Mouse (Mus musculus) urinary bladder, postnatal 14 days (tissue): ENCODE measurements around the gene Aco2.

Experiments
- DNase-seq: peaks from one replicate; pipeline ENCODE4 v3.0.0; 2021; ENCODE audit warnings: low spot score

Aco2 gene

DNA sequence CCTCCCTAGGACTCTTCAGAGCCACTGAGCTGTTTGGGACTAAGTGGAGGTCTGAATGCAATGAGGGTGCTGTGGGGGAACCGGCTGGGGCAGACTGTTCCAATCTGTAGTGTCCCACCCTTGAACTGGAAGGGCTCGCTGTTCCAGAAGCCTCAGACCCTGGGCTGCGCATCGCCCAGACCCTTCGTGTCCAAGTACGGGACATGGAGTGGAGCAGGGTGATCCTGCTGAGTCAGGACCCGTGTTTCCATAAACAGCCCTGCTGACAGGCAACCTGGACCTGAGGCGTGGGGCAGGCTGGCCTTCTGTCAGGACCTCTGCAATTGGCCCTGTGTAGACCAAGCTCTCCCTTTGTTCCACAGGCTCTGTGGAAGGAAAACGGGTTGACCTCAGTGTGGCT lies 25.4 kb upstream of the Aco2 start:
- no peak for DNase-seq

DNA sequence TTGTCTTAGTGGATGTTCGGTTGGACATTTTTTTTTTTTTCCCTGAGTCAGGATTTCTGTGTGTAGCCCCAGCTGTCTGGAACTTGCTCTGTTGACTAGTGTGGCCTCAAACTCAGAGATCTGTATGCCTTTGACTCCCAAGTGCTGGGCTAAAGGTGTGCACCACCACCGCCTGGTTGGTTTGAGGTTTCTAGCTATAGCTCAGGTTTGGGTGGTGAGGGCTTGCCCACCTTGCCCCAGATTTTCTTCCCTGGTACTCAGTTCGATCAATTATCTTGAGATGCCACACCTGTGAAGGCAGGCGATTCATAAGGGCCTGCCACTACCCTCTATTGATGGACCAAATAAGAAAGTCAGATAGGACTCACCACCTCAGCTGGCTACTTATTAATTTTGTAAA lies 24.9 kb upstream of the Aco2 start:
- DNase-seq = no peak

DNA sequence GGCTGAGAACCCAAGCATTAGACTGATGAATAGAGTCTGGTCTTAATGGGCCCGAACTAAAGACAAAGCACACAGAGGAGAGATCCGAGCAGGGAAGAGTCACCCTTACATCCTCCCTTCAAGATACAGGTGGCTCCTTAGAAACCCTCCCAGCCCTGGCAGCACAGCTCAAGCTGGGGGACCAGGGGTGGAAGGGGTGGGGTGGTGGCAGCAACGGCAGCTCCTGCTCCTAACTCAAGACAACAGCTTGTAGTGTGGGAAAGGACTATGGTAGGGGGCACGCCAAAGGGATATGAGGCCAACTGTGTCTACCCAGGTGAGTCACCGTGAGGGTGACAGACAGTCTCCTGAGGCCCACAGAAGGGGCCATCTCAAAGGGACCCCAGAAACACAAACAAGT lies 24.2 kb upstream of the Aco2 start:
- no peak for DNase-seq

DNA sequence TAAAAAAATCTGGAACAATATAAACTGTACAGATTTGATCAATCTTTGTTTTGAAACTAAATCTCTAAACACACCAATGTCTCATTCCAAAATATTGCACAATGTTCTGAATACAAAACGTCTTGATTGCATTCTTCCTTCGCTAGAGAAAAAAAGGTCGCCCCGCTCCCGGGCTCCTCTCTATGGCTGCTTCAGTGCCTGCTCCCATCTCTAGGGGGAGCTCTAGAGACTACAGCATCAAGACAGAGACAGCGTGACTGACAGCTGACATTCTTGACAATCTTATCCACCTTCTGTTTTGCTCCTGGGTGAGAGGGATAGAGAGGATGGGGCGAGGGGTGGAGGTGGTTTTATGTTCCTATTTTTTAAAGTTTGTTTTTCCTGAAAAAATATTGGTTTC lies 23.8 kb upstream of the Aco2 start:
- peak; percentile 53 for DNase-seq

DNA sequence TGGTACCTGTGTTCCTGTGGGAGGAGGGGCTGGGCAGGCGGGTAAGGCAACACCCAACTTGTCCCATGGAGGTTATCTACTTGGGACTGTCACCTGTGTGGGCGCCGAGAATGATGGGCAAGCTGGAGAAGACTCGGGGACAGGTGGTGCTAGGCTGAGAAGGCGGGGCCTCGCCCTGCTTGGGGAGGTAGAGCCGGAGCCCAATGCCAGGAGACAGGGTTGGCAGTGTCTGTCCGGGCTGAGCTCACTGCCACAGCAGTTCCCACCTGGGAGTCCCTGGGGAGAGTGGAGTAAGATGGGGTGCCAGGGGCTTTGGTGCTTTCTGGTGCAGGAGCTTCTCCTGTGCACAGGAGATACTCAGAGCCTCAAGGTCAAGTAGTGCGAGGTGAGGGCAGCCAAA lies 23.0 kb upstream of the Aco2 start:
- DNase-seq = no peak

DNA sequence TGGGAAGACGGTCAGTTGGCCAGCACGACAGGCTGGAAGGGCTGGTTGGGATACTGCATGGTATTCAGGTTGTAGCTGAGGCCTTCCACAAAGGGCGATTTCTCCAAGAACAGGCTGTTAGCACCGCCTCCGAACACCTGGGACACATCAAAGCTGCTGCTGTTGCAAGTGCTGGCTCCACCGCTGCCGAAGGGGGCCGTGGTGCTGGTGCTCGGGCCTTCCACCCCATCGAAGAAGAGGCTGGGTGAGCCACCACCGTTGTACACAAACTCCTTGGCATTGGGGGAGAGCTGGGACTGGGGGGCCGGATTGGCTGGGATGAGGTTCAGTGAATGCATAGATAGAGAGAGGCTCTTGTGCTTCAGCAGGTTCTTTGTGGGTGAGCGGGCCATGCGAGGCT lies 21.4 kb upstream of the Aco2 start:
- no peak for DNase-seq

DNA sequence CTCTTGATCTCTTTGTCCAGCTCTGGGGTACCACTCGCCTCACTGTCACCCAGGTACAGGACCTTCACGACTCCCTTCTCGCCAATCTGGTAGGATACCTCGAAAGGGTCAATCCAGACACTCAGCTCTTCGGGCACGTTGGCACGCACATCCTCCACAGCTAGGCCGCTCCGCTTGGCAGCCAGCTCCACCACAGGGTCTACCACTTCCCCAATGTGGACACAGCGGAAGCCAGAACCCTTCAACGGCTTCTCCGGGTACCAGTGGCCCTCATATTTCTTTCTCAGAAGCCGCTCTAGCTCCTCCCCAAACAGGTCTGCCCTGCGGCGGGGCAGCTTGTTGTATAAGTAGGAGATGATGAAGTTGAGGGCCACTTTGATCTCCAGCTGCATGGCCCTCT lies 20.7 kb upstream of the Aco2 start:
- no peak for DNase-seq

DNA sequence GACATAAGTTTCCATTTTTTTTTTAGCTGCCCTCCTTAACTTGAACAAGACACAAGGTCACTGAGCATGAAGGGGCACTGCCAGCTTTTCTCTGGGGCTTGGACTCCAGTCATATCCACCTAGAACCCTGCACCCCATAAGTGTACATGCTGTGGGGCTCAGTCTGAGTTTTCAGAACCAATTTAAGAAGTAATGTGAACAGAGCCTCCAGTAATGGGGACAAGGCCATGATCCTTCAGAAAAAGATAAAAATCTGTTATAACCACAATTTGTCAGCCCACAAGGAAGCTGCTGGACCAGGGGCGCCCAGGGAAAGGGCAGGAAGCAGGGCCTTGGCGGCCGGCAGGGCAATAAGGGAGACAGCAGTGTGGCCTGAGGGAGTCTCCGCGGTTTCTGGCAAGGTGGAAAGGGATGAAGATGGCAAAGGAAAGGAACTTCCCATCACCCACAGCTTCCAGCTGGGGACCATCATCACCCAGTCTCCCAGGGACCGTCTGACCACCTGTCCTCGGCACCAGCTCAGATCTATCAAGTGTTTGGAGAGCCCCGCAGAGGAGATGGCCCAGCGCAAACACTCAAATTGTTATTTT lies 19.6 kb upstream of the Aco2 start:
- no peak for DNase-seq

DNA sequence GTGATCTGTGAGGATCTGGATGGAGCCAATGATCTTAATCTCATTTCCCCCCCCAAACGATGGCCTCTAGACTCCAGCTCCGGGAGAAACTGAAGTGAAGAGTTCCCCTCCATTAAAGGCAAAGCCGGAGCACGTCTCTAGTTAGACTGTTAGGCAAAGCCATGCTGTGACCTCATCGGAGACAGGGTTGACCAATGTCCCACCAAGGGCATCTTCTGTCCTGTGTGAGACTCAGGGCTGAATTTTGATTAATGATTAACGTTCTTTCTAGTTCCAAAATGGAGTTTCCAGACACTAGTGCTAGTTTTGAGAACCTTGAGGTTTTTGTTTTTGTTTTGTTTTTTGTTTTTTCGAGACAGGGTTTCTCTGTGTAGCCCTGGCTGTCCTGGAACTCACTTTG lies 19.0 kb upstream of the Aco2 start:
- DNase-seq = no peak

DNA sequence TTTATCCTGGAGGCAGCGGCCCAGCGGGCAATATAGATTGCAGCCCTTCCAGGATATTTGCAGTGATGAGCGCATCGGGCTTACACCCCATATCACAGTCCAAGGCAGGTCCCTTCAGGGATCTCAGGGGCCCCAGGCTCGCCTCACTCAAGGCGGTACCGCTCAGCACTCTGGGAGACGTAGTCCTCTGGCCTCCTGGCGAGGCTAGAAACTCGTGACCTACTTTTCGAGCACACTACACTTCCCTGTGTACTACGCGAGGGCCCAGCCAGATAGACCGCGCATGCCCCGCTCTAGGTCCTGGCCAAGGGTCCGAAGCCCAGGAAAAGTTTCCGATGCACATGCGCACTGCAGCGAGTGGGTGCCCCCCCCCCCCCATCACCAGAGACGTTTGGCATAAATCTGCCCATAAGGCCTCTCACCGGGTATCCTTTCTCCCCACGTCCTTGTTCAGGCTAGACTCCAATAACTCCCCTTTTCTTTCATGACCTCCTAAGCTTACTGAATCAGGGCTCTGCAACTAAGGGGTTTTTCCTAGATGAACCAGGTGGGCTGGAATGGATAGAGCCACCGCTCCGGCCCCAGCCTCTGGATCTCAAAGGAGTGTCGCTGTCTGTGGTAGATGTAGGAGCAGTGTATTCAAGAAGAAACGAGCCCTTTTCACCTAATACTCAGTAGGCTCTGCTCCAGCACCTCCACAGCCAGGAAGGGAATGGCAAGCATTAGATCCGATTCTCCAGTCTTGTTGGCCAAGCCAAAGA lies 15.9 kb upstream of the Aco2 start:
- peak; percentile 84 for DNase-seq

DNA sequence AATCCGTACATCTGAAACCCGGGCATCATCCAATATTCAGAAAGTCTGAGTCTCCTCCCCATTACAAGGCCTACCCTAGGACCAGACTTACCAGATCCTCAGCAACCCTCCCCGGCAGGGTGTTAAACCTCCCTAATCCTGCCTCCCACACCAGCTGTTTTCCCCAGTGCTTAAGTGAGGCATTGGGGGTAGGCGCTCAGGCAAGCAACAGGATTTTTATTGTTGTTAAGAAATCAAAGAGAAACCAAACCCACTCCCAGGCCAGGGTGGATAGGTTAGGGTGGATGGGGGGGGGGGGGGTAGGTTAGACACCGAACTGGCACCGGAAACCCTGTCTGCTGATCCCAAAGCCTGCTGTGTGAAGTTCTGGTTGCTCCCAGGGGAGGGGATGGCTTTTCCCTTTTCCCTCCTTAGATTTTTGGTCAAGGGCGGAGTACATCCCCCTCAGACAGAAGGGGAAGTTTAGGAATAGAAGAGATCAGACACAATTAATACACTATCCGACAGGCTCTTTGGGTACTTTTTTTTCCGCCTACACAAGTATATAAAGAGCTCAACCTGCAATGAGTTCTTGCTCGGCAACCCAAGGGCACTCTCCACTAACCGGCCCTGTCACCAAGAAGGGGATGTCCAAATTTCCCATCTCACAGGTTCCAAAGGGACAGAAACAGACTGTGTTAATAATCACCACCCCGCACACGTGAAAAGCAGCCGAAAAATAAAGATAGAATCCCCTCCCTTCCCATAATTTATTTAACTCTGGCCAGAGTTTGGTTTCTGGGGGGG lies 15.0 kb upstream of the Aco2 start:
- DNase-seq = no peak

DNA sequence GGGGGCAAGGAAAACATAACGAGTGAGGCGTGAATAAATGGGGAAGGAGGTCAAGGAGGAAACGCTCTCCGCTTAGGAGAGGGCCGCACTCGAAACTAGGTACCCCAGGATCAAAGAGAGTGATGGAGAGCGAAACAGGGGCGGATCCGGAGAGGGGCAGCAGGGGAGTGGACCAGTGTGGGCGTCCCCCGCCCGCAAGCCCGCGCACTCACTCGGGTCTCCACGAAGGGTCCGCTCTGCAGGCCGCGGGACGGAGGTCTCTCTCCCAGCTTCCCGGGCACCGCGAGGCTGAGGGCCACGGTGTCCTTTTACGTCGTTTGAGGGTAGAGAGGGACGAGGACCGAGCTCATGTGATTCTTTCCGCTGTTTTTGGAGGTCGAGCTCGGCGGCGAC lies 14.4 kb upstream of the Aco2 start:
- DNase-seq = no peak

DNA sequence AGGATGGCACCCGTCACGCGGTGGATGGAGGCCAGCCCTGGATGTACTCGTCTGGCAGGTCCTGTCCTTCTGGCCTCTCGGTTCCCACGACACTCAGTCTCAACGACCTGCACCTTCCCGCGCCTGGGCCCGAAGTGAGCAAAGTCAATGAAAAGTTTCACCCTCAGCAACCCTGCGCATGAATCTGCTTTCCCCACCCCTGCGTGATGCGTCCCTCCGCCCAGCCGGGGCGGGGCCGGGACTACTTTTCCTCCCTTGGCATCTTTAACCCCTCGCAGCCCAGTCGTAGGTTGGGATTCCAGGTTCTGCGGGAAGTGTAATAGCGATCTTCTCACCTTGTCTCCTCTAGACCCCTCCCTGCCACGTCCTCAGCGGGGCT lies 14.0 kb upstream of the Aco2 start:
- peak; percentile 94 for DNase-seq

DNA sequence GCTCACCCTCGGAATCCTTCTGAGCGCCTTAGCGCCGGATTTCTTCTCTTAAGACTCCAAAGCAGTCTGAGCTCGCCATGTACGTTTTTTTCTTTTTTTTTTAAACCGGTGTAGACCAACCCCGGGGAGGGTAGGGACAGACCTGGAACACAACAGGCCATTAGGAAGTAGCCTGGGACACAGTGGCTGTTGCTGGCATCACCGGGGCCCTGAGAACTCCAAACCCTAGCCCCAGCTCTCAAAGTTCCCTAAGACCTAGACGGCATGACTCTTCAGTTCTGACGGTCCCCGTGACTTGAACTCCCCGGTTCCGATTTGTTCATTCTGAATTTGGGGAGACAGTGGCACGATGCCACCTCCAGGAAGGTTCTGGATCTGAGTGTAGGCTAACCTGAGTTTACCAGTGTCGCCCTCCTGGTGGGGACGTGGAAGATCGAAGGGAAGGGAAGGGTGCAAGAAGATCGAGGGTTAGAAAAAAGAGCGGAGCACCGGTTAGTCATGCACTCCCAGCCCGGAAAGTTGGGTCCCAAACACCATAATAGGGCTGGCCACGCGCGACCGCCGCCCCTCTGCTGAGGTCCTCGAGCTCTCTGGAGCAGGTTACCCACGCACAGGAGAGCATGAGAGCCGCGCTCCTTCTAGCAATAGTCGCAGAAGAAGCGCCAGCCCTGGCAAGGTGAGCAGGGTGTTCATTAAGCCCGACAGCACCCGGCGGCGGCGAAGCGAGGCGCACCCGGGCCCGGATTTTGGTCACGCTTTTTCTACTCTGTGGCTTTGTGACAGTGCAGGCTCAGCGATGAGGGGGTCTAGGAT lies 13.4 kb upstream of the Aco2 start, which contains the start of gene Tob2:
Gene Tob2, minus strand, starts transcription at position 280 of the 813 bp plus-strand sequence.
- DNase-seq = peak; percentile 62

DNA sequence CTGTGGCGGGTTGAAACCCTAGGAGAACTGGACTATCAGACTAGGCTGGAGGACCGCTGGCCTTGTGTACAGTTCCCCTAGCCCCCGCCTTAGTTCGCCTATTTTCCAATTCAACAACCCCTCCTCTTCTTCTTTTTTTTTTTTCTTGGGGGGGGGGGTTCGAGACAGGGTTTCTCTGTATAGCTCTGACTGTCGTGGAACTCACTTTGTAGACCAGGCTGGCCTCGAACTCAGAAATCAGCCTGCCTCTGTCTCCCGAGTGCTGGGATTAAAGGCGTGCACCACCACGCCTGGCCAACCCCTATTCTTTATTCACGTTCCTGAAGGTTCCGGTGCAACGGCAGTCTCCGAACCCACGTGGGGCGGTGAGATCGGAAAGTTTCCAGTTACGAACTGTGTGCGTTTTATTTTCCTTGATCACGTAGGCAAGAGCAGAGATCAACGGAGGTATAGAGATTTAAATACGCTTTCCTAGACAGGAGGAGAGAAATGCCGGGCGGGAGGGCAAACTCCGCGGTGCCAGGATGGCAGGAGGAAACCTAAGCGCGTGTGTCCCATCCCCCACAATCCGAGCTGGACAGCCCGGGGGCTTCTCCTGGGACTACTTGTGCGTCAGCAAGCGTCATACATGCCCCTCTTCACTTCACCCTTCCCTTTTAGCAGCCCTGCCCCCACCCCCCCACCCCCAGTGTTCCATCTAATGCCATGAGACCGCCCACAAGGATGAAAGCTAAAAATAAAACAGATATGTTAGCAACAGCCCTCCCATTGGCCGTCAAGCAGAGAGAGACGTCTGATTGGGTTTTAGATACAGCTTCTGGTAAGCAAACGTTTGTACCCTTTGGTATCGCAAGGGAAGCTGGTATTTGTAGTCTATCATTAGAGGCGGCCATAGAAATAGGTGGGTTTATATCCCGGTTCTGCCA lies 12.5 kb upstream of the Aco2 start:
- peak; percentile 80 for DNase-seq

DNA sequence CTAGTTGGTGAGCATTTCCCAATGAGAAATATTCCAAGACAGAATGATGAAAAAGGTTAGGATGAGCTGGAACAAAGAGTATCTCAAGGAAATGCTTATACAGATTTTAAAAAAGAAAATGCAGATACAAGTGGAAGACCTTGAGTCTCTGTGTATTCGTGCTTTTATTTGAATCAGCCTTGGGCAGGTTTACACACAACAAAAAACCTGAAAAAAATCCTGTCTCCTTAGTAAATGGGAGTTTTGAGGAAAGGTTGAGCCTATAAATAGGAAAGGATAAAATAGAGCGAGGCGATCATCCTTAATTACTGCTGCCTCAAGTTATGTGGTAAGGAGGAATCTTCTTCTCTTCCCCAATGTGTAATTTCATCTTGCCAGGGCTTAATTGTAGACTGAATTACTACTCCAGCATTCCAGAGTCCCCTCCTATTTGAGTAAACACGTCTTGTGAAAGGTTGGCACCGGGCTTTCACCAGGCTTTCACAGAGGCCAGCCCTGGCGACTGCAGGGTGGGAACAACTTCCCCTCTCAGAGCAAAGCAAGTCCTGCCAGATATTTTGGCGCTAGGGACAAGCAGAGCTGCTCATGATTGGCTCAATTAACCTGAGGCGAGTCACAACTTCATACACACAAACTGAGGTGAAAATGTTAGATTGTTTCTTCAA lies 11.5 kb upstream of the Aco2 start:
- peak; percentile 58 for DNase-seq

DNA sequence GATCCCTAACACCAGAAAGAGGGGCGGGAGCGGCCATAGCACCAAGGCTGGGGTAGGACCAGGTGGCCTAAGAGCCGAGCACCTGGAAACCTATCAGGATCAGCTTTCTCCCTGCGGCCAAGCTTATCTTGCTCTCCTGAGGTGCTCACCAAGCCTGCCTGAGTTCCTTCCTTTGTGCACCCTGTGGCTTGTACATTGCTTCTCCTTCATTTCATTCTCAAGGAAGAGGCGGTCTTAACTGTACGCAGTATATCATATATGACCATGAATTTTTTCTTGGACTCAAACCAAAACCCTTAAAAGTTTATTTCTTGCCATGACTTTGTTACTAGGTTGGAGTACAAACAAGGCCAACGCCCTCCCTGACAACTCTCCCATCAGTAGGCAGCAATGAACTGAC lies 7.9 kb upstream of the Aco2 start:
- DNase-seq = no peak

DNA sequence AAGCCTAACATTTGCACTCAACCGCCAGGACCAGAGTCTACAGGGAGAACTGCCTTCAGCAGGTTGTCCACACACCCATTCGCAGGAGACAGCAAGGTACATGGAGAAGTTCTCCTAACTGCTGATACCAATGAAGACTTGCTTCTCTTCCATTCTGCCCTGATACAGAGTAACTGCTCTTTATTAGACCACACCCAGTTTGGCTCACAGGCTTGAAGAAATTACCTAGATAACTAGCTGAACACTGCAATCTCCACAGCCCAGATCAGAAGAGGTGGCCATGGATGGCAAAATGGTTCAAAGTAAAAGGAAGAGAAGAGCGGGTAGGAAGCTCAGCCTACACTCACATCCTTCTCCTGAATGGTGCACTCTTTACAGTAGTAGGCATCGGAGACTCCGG lies 2.1 kb upstream of the Aco2 start:
- DNase-seq = no peak

DNA sequence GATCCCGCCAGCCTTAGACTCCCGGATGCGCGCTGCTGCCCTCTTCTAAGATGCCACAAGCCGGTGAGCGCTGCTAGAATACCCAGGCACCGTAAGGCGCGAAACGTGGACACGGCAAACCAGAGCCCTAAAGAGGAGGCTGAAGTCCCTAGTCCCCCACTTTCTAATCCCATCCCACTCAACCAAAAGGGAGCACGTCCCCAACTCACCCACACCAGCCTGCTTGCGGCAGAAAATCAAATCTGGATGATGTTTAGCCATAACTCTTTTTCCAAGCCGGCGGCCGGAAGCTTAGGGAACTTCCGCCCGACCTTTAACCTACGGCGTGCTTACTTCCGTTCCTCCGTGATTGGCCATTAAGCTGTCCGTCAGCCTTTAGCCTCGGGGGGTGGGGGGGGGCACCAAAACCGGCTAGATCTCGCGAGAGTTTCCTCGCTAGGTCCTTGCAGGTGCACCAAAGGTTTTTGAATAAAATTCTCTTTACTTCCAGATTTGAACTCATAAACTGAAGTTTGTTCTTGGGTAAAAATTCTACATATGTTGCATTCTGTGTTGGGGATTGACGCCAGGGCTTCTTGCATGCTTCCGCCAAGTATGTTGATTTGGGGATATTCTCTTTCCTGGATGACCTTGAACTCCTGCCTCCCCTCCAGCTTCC lies 376 bp upstream of the Aco2 start, which contains the start of gene Phf5a:
Gene Phf5a, minus strand, starts transcription at position 308 of the 658 bp plus-strand sequence.
- peak; percentile 88 for DNase-seq
